Mouse (Mus musculus) limb, embryonic 12.5 days (tissue): Measurements from ENCODE around the gene Adamts2. TPM values are rescaled to one million over a fixed set of nuclear protein-coding genes. Genes with fewer than 3 reads are reported as not detected.
A peak's percentile ranks its signal among the peaks of the same experiment; 100 is the strongest.

Source experiments
- ATAC-seq: fragments of 200-750 bp; cut with Nextera tagmentation; 2 replicates; pipeline ENCODE4 v1.8.0; 2017; ENCODE audit warnings: low read depth, moderate TSS enrichment; ENCODE audit not compliant: insufficient number of reproducible peaks, insufficient read depth, low FRiP score, low TSS enrichment
- H3K27ac ChIP-seq: fragments of 300-500 bp; sonication (generic); 2 replicates; pipeline ENCODE4 v1.5.1; 2016; ENCODE audit warnings: mild to moderate bottlenecking, moderate library complexity
- H3K27me3 ChIP-seq: fragments of 300-500 bp; sonication (generic); 2 replicates; pipeline ENCODE4 v1.6.1; 2016; ENCODE audit warnings: mild to moderate bottlenecking, moderate library complexity
- H3K36me3 ChIP-seq: fragments of 300-500 bp; sonication (generic); 2 replicates; pipeline ENCODE4 v1.6.1; 2016; ENCODE audit warnings: mild to moderate bottlenecking, moderate library complexity
- H3K4me1 ChIP-seq: fragments of 300-500 bp; sonication (generic); replicated peaks from 2 replicates; pipeline ENCODE4 v1.6.1; 2016
- H3K4me2 ChIP-seq: fragments of 300-500 bp; sonication (generic); 2 replicates; pipeline ENCODE4 v1.6.1; 2016; ENCODE audit warnings: mild to moderate bottlenecking, moderate library complexity
- H3K4me3 ChIP-seq: fragments of 300-500 bp; sonication (generic); replicated peaks from 2 replicates; pipeline ENCODE4 v1.5.1; 2016; ENCODE audit warnings: mild to moderate bottlenecking
- H3K9ac ChIP-seq: fragments of 300-500 bp; sonication (generic); replicated peaks from 2 replicates; pipeline ENCODE4 v1.6.1; 2016; ENCODE audit warnings: mild to moderate bottlenecking, moderate library complexity
- H3K9me3 ChIP-seq: fragments of 300-500 bp; sonication (generic); 2 replicates; pipeline ENCODE4 v1.6.1; 2016; ENCODE audit warnings: mild to moderate bottlenecking, moderate library complexity
- WGBS: fragments of 180-500 bp; shearing (Covaris S2); methylation state at CpG from one replicate; pipeline ENCODE4 v1.1.7; 2016; 5-methylcytosine and 5-hydroxymethylcytosine counted together
- polyA plus RNA-seq: library from polyadenylated mRNA; unstranded; fragments of >200 nt; fragmentation: Nextera tagmentation; extraction: Ambion mirVana; gene quantifications from 2 replicates; pipeline ENCODE4 v1.2.1, GENCODE M21; 2016

Gene Adamts2
- polyA plus RNA-seq, 1 experiment from 2014 or later = 2.8 TPM

- Histone ChIP-seq H3K4me3 (no peak overlapping the region), H3K9me3 (no peaks in the 10 kb centered on the region), H3K4me2 (no peak overlapping the region), H3K36me3 (no peaks in the 10 kb centered on the region), H3K4me1 (no peaks in the 10 kb centered on the region), H3K27ac (no peak overlapping the region), H3K9ac (no peak overlapping the region), H3K27me3 (no peaks in the 10 kb centered on the region)
- WGBS = 92% methylated on average over 1 of the region's 1 CpGs
- ATAC-seq = no peak
These were observed 169.1 kb downstream of the Adamts2 start for GRCm38 (mm10) chr11:50771006-50771405.

GRCm38 (mm10) chr11:50797674-50798073 is 195.8 kb downstream of the Adamts2 start:
- Histone ChIP-seq H3K36me3 (no peaks in the 10 kb centered on the region), H3K4me2 (no peak overlapping the region), H3K27me3 (no peaks in the 10 kb centered on the region), H3K27ac (no peak overlapping the region), H3K4me1 (no peaks in the 10 kb centered on the region), H3K4me3 (no peak overlapping the region), H3K9ac (no peak overlapping the region), H3K9me3 (no peaks in the 10 kb centered on the region)
- ATAC-seq = no peak
- WGBS = 55% methylated on average over 11 of the region's 11 CpGs

GRCm38 (mm10) chr11:50798836-50799235 is 197.0 kb downstream of the Adamts2 start:
- no peak overlapping the region for H3K9ac ChIP-seq
- no peaks in the 10 kb centered on the region for H3K9me3 ChIP-seq
- ATAC-seq = no peak
- no peaks in the 10 kb centered on the region for H3K4me1 ChIP-seq
- H3K4me2 ChIP-seq = no peak overlapping the region
- H3K27me3 ChIP-seq = no peaks in the 10 kb centered on the region
- no peaks in the 10 kb centered on the region for H3K36me3 ChIP-seq
- H3K27ac ChIP-seq = no peak overlapping the region
- H3K4me3 ChIP-seq = no peak overlapping the region

- Histone ChIP-seq H3K4me1 (no peaks in the 10 kb centered on the region), H3K9me3 (peaks cover 52% of the 10 kb centered on the region), H3K4me2 (no peak overlapping the region), H3K27me3 (no peaks in the 10 kb centered on the region), H3K9ac (no peak overlapping the region), H3K27ac (no peak overlapping the region), H3K36me3 (peaks cover 96% of the 10 kb centered on the region), H3K4me3 (no peak overlapping the region)
- 96% methylated on average over 4 of the region's 4 CpGs for WGBS
- ATAC-seq = no peak
These were observed 212.3 kb downstream of the Adamts2 start for GRCm38 (mm10) chr11:50814233-50814632.

- Histone ChIP-seq H3K9ac (peak overlapping the region; percentile 86), H3K27ac (no peak overlapping the region), H3K27me3 (no peaks in the 10 kb centered on the region), H3K4me2 (peak overlapping the region; percentile 76), H3K36me3 (peaks cover 49% of the 10 kb centered on the region), H3K4me1 (peaks cover 7% of the 10 kb centered on the region), H3K9me3 (no peaks in the 10 kb centered on the region), H3K4me3 (peak overlapping the region; percentile 76)
- ATAC-seq = no peak
- 56% methylated on average over 2 of the region's 2 CpGs for WGBS
These were observed 224.3 kb downstream of the Adamts2 start for GRCm38 (mm10) chr11:50826214-50826613.

- Histone ChIP-seq H3K4me1 (peaks cover 7% of the 10 kb centered on the region), H3K9me3 (no peaks in the 10 kb centered on the region), H3K4me3 (peak within 1 kb of the TSS; percentile 76), H3K9ac (peak within 1 kb of the TSS; percentile 86), H3K27me3 (no peaks in the 10 kb centered on the region), H3K36me3 (peaks cover 42% of the 10 kb centered on the region), H3K27ac (peak within 1 kb of the TSS; percentile 73), H3K4me2 (peak within 1 kb of the TSS; percentile 76)
- under 1% methylated on average over 45 of the region's 45 CpGs for WGBS
- ATAC-seq = peak; percentile 95
These were observed 225.4 kb downstream of the Adamts2 start, which contains the start of gene Zfp354c for GRCm38 (mm10) chr11:50827010-50827953. TSS of gene Zfp354c (minus strand) at chr11:50827724.

GRCm38 (mm10) chr11:50835727-50836126 is 233.8 kb downstream of the Adamts2 start:
- H3K27me3 ChIP-seq = no peaks in the 10 kb centered on the region
- H3K9ac ChIP-seq = no peak overlapping the region
- no peak overlapping the region for H3K4me2 ChIP-seq
- H3K9me3 ChIP-seq = peaks cover 12% of the 10 kb centered on the region
- no peak overlapping the region for H3K4me3 ChIP-seq
- no peak overlapping the region for H3K27ac ChIP-seq
- no peak for ATAC-seq
- H3K4me1 ChIP-seq = 0 out of 2 replicates have a peak, but pooled peaks cover 5% of the 10 kb centered on the region
- H3K36me3 ChIP-seq = peaks cover 25% of the 10 kb centered on the region
- 86% methylated on average over 4 of the region's 4 CpGs for WGBS

GRCm38 (mm10) chr11:50841023-50841735 is 239.3 kb downstream of the Adamts2 start, which contains the start of gene Zfp879:
TSS of gene Zfp879 (minus strand) at chr11:50841552.
- 19% methylated on average over 22 of the region's 22 CpGs for WGBS
- Histone ChIP-seq H3K9me3 (no peaks in the 10 kb centered on the region), H3K27ac (peak within 1 kb of the TSS; percentile 92), H3K4me3 (peak within 1 kb of the TSS; percentile 41), H3K27me3 (peaks cover 16% of the 10 kb centered on the region), H3K36me3 (no peaks in the 10 kb centered on the region), H3K4me1 (peaks cover 10% of the 10 kb centered on the region; the same call in 1 of the 2 replicates), H3K4me2 (peak within 1 kb of the TSS; percentile 61), H3K9ac (peak within 1 kb of the TSS; percentile 62)
- ATAC-seq = peak; percentile 95

- H3K4me1 ChIP-seq = peaks cover 10% of the 10 kb centered on the region
- 88% methylated on average over 3 of the region's 3 CpGs for WGBS
- no peak overlapping the region for H3K9ac ChIP-seq
- no peak overlapping the region for H3K27ac ChIP-seq
- no peak overlapping the region for H3K4me2 ChIP-seq
- ATAC-seq = no peak
- H3K36me3 ChIP-seq = no peaks in the 10 kb centered on the region
- peaks cover 7% of the 10 kb centered on the region; the same call in 1 of the 2 replicates for H3K9me3 ChIP-seq
- H3K4me3 ChIP-seq = no peak overlapping the region
- peaks cover 56% of the 10 kb centered on the region for H3K27me3 ChIP-seq
These were observed 244.1 kb downstream of the Adamts2 start for GRCm38 (mm10) chr11:50845951-50846350.

GRCm38 (mm10) chr11:50847047-50847446 is 245.2 kb downstream of the Adamts2 start:
- Histone ChIP-seq H3K9ac (no peak overlapping the region), H3K27ac (no peak overlapping the region), H3K27me3 (peaks cover 67% of the 10 kb centered on the region), H3K4me1 (peaks cover 14% of the 10 kb centered on the region), H3K4me3 (no peak overlapping the region), H3K4me2 (no peak overlapping the region), H3K9me3 (peaks cover 7% of the 10 kb centered on the region; the same call in 1 of the 2 replicates), H3K36me3 (no peaks in the 10 kb centered on the region)
- no peak for ATAC-seq
- WGBS = 68% methylated on average over 5 of the region's 5 CpGs

- H3K27me3 ChIP-seq = peaks cover 77% of the 10 kb centered on the region
- no peak overlapping the region for H3K9ac ChIP-seq
- peaks cover 7% of the 10 kb centered on the region; the same call in 1 of the 2 replicates for H3K9me3 ChIP-seq
- H3K27ac ChIP-seq = no peak overlapping the region
- WGBS = 30% methylated on average over 3 of the region's 3 CpGs
- H3K4me1 ChIP-seq = peaks cover 14% of the 10 kb centered on the region
- H3K4me2 ChIP-seq = no peak overlapping the region
- H3K4me3 ChIP-seq = no peak overlapping the region
- no peak for ATAC-seq
- no peaks in the 10 kb centered on the region for H3K36me3 ChIP-seq
These were observed 246.7 kb downstream of the Adamts2 start for GRCm38 (mm10) chr11:50848520-50849137.
